Mouse (Mus musculus) hindbrain, embryonic 11.5 days (tissue): ENCODE measurements around the gene Tmem231. TPM values are rescaled to one million over a fixed set of nuclear protein-coding genes. Genes with fewer than 3 reads are reported as not detected.

ENCODE experiments used
- ATAC-seq: fragments of 200-750 bp; cut with Nextera tagmentation; 2 replicates; pipeline ENCODE4 v1.8.0; 2017; ENCODE audit warnings: mild to moderate bottlenecking, moderate TSS enrichment, moderate library complexity; ENCODE audit not compliant: low FRiP score
- DNase-seq: peaks from one replicate; pipeline ENCODE4 v3.0.0-alpha.2; 2015; ENCODE audit warnings: low spot score
- H3K27ac ChIP-seq: fragments of 300-500 bp; sonication (generic); 2 replicates; pipeline ENCODE4 v1.5.1; 2014; ENCODE audit warnings: mild to moderate bottlenecking, low read depth, low read length
- H3K27me3 ChIP-seq: fragments of 300-500 bp; sonication (generic); 2 replicates; pipeline ENCODE4 v1.6.1; 2014; ENCODE audit warnings: mild to moderate bottlenecking, low read length, moderate library complexity, mixed read lengths; ENCODE audit not compliant: control insufficient read depth, insufficient read depth
- H3K36me3 ChIP-seq: fragments of 300-500 bp; sonication (generic); 2 replicates; pipeline ENCODE4 v1.6.1; 2014; ENCODE audit warnings: mild to moderate bottlenecking, low read length, moderate library complexity, mixed read lengths; ENCODE audit not compliant: control insufficient read depth, insufficient read depth
- H3K4me1 ChIP-seq: fragments of 300-500 bp; sonication (generic); replicated peaks from 2 replicates; pipeline ENCODE4 v1.6.1; 2014; ENCODE audit warnings: low read length, mixed read lengths; ENCODE audit not compliant: control insufficient read depth, insufficient read depth
- H3K4me2 ChIP-seq: fragments of 300-500 bp; sonication (generic); replicated peaks from 2 replicates; pipeline ENCODE4 v1.6.1; 2014; ENCODE audit warnings: mild to moderate bottlenecking, low read depth, low read length
- H3K4me3 ChIP-seq: fragments of 300-500 bp; sonication (generic); 2 replicates; pipeline ENCODE4 v1.5.1; 2014; ENCODE audit warnings: low read depth, low read length
- H3K9ac ChIP-seq: fragments of 300-500 bp; sonication (generic); 2 replicates; pipeline ENCODE4 v1.6.1; 2014; ENCODE audit warnings: low read depth, low read length
- H3K9me3 ChIP-seq: fragments of 300-500 bp; sonication (generic); 2 replicates; pipeline ENCODE4 v1.6.1; 2016; ENCODE audit warnings: low read length; ENCODE audit not compliant: control insufficient read depth
- WGBS: fragments of 180-500 bp; shearing (Covaris S2); extraction: QIAGEN DNeasy Blood & Tissue Kit; methylation state at CpG from one replicate; pipeline ENCODE4 v1.1.7; 2014; 5-methylcytosine and 5-hydroxymethylcytosine counted together
- polyA plus RNA-seq: library from polyadenylated mRNA; unstranded; fragments of >200 nt; fragmentation: Nextera tagmentation; extraction: Ambion mirVana; gene quantifications from 2 replicates; pipeline ENCODE4 v1.2.1, GENCODE M21; 2014

Gene Tmem231
- polyA plus RNA-seq, 1 experiment from 2014 or later, result 13.8 TPM

- H3K9me3 ChIP-seq, result no peaks in the 10 kb centered on the region
- no peak for ATAC-seq
- H3K27me3 ChIP-seq, result no peaks in the 10 kb centered on the region
- no peak overlapping the region for H3K4me3 ChIP-seq
- DNase-seq, result no peak
- H3K4me2 ChIP-seq, result no peak overlapping the region
- 81% methylated on average over 5 of the region's 5 CpGs for WGBS
- no peaks in the 10 kb centered on the region for H3K4me1 ChIP-seq
- no peak overlapping the region for H3K9ac ChIP-seq
- no peak overlapping the region for H3K27ac ChIP-seq
- no peaks in the 10 kb centered on the region for H3K36me3 ChIP-seq
Observed at GRCm38 (mm10) chr8:111967246-111967870, 33.7 kb upstream of the Tmem231 start.

- H3K4me3 ChIP-seq, result no peak overlapping the region
- ATAC-seq (no peak), DNase-seq (no peak)
- no peak overlapping the region for H3K9ac ChIP-seq
- H3K4me2 ChIP-seq, result no peak overlapping the region
- no peak overlapping the region for H3K27ac ChIP-seq
- 77% methylated on average over 6 of the region's 7 CpGs for WGBS
- no peaks in the 10 kb centered on the region for H3K27me3 ChIP-seq
- no peaks in the 10 kb centered on the region for H3K36me3 ChIP-seq
- H3K9me3 ChIP-seq, result no peaks in the 10 kb centered on the region
- no peaks in the 10 kb centered on the region for H3K4me1 ChIP-seq
Observed at GRCm38 (mm10) chr8:111964849-111965561, 31.3 kb upstream of the Tmem231 start.

DNA sequence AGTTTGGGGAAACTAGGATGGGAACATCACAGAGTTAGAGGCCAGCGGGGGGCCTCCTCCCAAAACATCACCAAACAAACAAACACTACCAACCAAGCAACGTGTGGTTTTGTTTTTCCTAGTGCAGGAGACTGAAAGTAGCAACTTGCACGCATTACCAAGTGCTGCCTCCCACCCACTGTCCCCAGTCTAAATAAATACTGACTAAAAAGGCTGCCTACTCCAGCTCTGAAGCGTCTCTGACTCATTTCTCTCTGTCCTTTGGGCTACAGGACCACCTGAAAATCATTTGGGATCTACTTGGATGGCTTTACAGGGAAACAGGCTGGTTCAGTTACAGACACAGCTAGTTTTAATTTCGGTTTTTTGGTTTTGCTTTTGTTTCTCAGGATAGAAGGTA, 30.7 kb upstream of the Tmem231 start:
- Histone ChIP-seq H3K9ac (no peak overlapping the region), H3K36me3 (no peaks in the 10 kb centered on the region), H3K9me3 (no peaks in the 10 kb centered on the region), H3K4me1 (no peaks in the 10 kb centered on the region), H3K4me2 (no peak overlapping the region), H3K27ac (no peak overlapping the region), H3K4me3 (no peak overlapping the region), H3K27me3 (no peaks in the 10 kb centered on the region)
- 56% methylated on average over 5 of the region's 5 CpGs for WGBS
- ATAC-seq (no peak), DNase-seq (no peak)

- no peak overlapping the region for H3K27ac ChIP-seq
- WGBS, result 83% methylated on average over 4 of the region's 4 CpGs
- no peak overlapping the region for H3K4me2 ChIP-seq
- ATAC-seq (no peak), DNase-seq (no peak)
- no peaks in the 10 kb centered on the region for H3K27me3 ChIP-seq
- H3K36me3 ChIP-seq, result no peaks in the 10 kb centered on the region
- no peak overlapping the region for H3K9ac ChIP-seq
- no peak overlapping the region for H3K4me3 ChIP-seq
- no peaks in the 10 kb centered on the region for H3K4me1 ChIP-seq
- H3K9me3 ChIP-seq, result no peaks in the 10 kb centered on the region
Observed at GRCm38 (mm10) chr8:111963546-111963945, 29.9 kb upstream of the Tmem231 start.

- Histone ChIP-seq H3K4me3 (no peak overlapping the region), H3K9ac (no peak overlapping the region), H3K27me3 (no peaks in the 10 kb centered on the region), H3K9me3 (no peaks in the 10 kb centered on the region), H3K36me3 (no peaks in the 10 kb centered on the region), H3K4me1 (no peaks in the 10 kb centered on the region), H3K27ac (no peak overlapping the region), H3K4me2 (no peak overlapping the region)
- no peak for DNase-seq
- WGBS, result 69% methylated on average over 10 of the region's 10 CpGs
- no peak for ATAC-seq
Observed at GRCm38 (mm10) chr8:111963091-111963490, 29.4 kb upstream of the Tmem231 start.

GRCm38 (mm10) chr8:111962589-111962988, 28.9 kb upstream of the Tmem231 start:
- DNase-seq, result no peak
- no peaks in the 10 kb centered on the region for H3K4me1 ChIP-seq

DNA sequence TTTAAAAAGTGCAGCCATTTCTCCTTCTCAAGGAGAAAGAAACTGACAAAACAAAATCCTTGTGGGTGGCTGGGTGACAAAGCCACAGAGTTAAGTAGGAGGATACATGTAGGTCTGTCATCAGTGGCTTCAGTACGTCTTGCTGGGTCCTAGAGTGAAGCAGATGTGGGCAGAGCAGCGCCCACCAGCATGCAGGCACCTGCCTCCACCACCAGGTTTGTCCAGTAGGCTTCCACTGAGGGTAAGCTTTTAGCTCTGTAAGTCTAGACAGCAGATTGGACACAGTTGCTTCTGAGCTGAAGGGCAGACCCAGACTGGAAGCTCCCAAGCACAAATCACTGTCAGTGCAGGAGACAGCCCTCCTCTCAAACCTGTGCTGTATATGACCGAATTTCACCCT, 27.6 kb upstream of the Tmem231 start:
- Histone ChIP-seq H3K27me3 (no peaks in the 10 kb centered on the region), H3K9ac (no peak overlapping the region), H3K4me3 (no peak overlapping the region), H3K9me3 (no peaks in the 10 kb centered on the region), H3K27ac (no peak overlapping the region), H3K36me3 (0 out of 2 replicates have a peak, but pooled peaks cover 2% of the 10 kb centered on the region), H3K4me2 (no peak overlapping the region), H3K4me1 (no peaks in the 10 kb centered on the region)
- WGBS, result 72% methylated on average over 3 of the region's 3 CpGs
- DNase-seq, result no peak
- ATAC-seq, result peak; percentile 27; the same call in 1 of the 2 replicates

More at GRCm38 (mm10) chr8:111962589-111962988, 28.9 kb upstream of the Tmem231 start:
- no peaks in the 10 kb centered on the region for H3K9me3 ChIP-seq
- no peak overlapping the region for H3K4me2 ChIP-seq
- WGBS, result 75% methylated on average over 1 of the region's 1 CpGs
- no peak for ATAC-seq
- H3K27me3 ChIP-seq, result no peaks in the 10 kb centered on the region
- no peak overlapping the region for H3K4me3 ChIP-seq
- no peak overlapping the region for H3K9ac ChIP-seq
- no peaks in the 10 kb centered on the region for H3K36me3 ChIP-seq
- no peak overlapping the region for H3K27ac ChIP-seq

GRCm38 (mm10) chr8:111960591-111961321, 27.1 kb upstream of the Tmem231 start:
- DNase-seq, result no peak
- no peaks in the 10 kb centered on the region for H3K9me3 ChIP-seq
- H3K27me3 ChIP-seq, result no peaks in the 10 kb centered on the region
- H3K4me3 ChIP-seq, result no peak overlapping the region
- H3K9ac ChIP-seq, result no peak overlapping the region
- peak; percentile 30; the same call in 1 of the 2 replicates for ATAC-seq
- 78% methylated on average over 15 of the region's 15 CpGs for WGBS
- H3K27ac ChIP-seq, result no peak overlapping the region
- H3K4me1 ChIP-seq, result no peaks in the 10 kb centered on the region
- H3K4me2 ChIP-seq, result no peak overlapping the region
- H3K36me3 ChIP-seq, result 0 out of 2 replicates have a peak, but pooled peaks cover 2% of the 10 kb centered on the region
